Comparison of ENCODE assay signal across 8 mouse cellular contexts in the genomic region with DNA sequence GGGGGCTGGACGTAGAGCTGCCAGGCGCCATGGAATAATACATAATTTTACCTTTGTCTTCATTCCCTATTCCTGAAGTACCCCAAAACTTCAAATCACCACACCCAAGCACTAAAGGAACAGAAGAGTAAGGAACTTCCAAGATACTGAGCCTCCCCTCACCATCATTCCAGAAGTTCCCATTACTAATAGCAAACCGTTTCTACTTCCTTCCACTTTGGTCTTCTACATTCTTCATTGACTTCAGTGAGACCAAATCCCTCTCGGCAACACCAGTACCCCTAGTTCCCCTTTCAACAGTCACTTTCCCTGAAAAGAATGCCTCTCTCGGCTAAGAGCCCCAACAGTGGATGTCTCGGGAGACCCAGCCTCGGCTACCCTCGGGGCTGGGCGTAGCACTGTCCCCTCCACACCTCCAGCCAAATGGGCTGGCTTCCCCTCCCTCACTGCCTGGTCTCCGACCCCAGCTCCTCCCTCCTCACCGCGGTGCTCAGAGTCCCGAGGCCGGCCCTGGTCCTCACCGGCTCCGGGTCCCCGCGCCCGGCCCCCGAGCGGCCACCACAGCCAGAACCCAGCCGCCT. TPM values are rescaled to one million over a fixed set of nuclear protein-coding genes. Genes with fewer than 3 reads are reported as not detected.
DNase-seq lines count a peak whose midpoint lies in the region; ATAC-seq and TF ChIP-seq lines count a peak whose summit lies in the region.

No protein-coding gene starts in this region.

- ATAC-seq in forebrain, postnatal 0 days, result no peak

- H3K36me3 ChIP-seq in heart, embryonic 10.5 days, result peaks cover 30% of the 10 kb centered on the region
- peaks cover 26% of the 10 kb centered on the region for H3K36me3 ChIP-seq in ES-Bruce4 (ENCODE audit: control insufficient read depth, insufficient read depth, low read length, poor library complexity, severe bottlenecking)
- no peaks in the 10 kb centered on the region for H3K36me3 ChIP-seq in forebrain, postnatal 0 days (ENCODE audit: insufficient read depth)
- peaks cover 52% of the 10 kb centered on the region for H3K36me3 ChIP-seq in megakaryocyte, embryonic 14.5 days (replicated peaks; ENCODE audit: low read length)

- no peak for TF ChIP-seq CTCF in ES-Bruce4 (IDR thresholded peaks at IDR 0.05; ENCODE audit: low read depth, low read length)
- TF ChIP-seq CTCF in forebrain, postnatal 0 days (IDR thresholded peaks at IDR 0.05; ENCODE audit: low read depth), result no peak

- H3K27me3 ChIP-seq in heart, embryonic 10.5 days (ENCODE audit: insufficient read depth, poor library complexity, severe bottlenecking), result no peaks in the 10 kb centered on the region
- no peaks in the 10 kb centered on the region for H3K27me3 ChIP-seq in ES-Bruce4 (ENCODE audit: control insufficient read depth, insufficient read depth, low read length, poor library complexity, severe bottlenecking)
- no peaks in the 10 kb centered on the region for H3K27me3 ChIP-seq in forebrain, postnatal 0 days (ENCODE audit: insufficient read depth, low read length)
- H3K27me3 ChIP-seq in megakaryocyte, embryonic 14.5 days (replicated peaks), result no peaks in the 10 kb centered on the region

- peak overlapping the region; percentile 89 for H3K4me3 ChIP-seq in heart, embryonic 10.5 days
- H3K4me3 ChIP-seq in ES-Bruce4 (ENCODE audit: low read depth, low read length), result peak overlapping the region; percentile 90
- peak overlapping the region; percentile 95 for H3K4me3 ChIP-seq in forebrain, postnatal 0 days (ENCODE audit: low read depth, low read length)
- peak overlapping the region; percentile 91 for H3K4me3 ChIP-seq in megakaryocyte, embryonic 14.5 days (replicated peaks)

- no peaks in the 10 kb centered on the region for H3K9me3 ChIP-seq in heart, embryonic 10.5 days
- no peaks in the 10 kb centered on the region for H3K9me3 ChIP-seq in ES-Bruce4 (replicated peaks; ENCODE audit: control insufficient read depth, insufficient read depth, low read length, poor library complexity, severe bottlenecking)
- no peaks in the 10 kb centered on the region for H3K9me3 ChIP-seq in forebrain, postnatal 0 days (ENCODE audit: low read length)
- no peaks in the 10 kb centered on the region for H3K9me3 ChIP-seq in megakaryocyte, embryonic 14.5 days

- H3K4me2 ChIP-seq in forebrain, postnatal 0 days (ENCODE audit: low read depth), result peak overlapping the region; percentile 79

- TF ChIP-seq POLR2A in ES-Bruce4 (IDR thresholded peaks at IDR 0.05; ENCODE audit: insufficient read depth, low read length), result no peak

- no peak for DNase-seq in heart, embryonic 10.5 days (ENCODE audit: low spot score)
- DNase-seq in heart, postnatal 14 days, result no peak
- DNase-seq in forebrain, postnatal 0 days, result no peak
- no peak for DNase-seq in cerebellum, adult 11 months
- DNase-seq in adrenal gland, adult 2 months, result no peak
- DNase-seq in thymus, adult 18-20 months, result no peak

- 1% methylated on average over 22 of the region's 22 CpGs for WGBS in heart, embryonic 10.5 days
- WGBS in forebrain, postnatal 0 days, result 2% methylated on average over 22 of the region's 22 CpGs

- intact Hi-C loops in heart, postnatal 14 days (cut with DNase I), result no loop called here

- H3K4me1 ChIP-seq in heart, embryonic 10.5 days, result peaks cover 25% of the 10 kb centered on the region
- H3K4me1 ChIP-seq in ES-Bruce4 (ENCODE audit: control insufficient read depth, insufficient read depth, low read length), result peaks cover 3% of the 10 kb centered on the region
- H3K4me1 ChIP-seq in forebrain, postnatal 0 days (ENCODE audit: insufficient read depth), result no peaks in the 10 kb centered on the region
- peaks cover 64% of the 10 kb centered on the region for H3K4me1 ChIP-seq in megakaryocyte, embryonic 14.5 days

- peak overlapping the region; percentile 90 for H3K9ac ChIP-seq in ES-Bruce4 (ENCODE audit: low read depth, poor library complexity, severe bottlenecking)
- peak overlapping the region; percentile 94 for H3K9ac ChIP-seq in forebrain, postnatal 0 days

- TF ChIP-seq EP300 in ES-Bruce4 (IDR thresholded peaks at IDR 0.05; ENCODE audit: insufficient read depth, low read depth, low read length), result no peak

- peak overlapping the region; percentile 97 for H3K27ac ChIP-seq in heart, embryonic 10.5 days
- H3K27ac ChIP-seq in ES-Bruce4 (ENCODE audit: insufficient read depth, low read length), result peak overlapping the region; percentile 23
- H3K27ac ChIP-seq in forebrain, postnatal 0 days (ENCODE audit: low read depth, low read length), result peak overlapping the region; percentile 94

RNA-seq across cellular contexts. Expression of a gene that starts 0.6 kb away (rescaled TPM):
- polyA plus RNA-seq in heart, embryonic 10.5 days (2016; fragmentation: Nextera tagmentation; extraction: Ambion mirVana), result 66.2 and 69.1 TPM in 2 replicates
- total RNA-seq in heart, postnatal 14 days (2021), result 10 to 100 TPM; 66.5 to 71.8 TPM
- polyA plus RNA-seq in ES-Bruce4 (2011; ENCODE audit: insufficient read depth, insufficient read length, low read depth, missing spikeins), result 79.0 and 83.6 TPM in 2 replicates
- 133 TPM in 2 replicates for total RNA-seq in forebrain, postnatal 0 days (2014; rRNA removed)
- 104 and 118 TPM in 2 replicates for polyA plus RNA-seq in forebrain, postnatal 0 days (2015; fragmentation: Nextera tagmentation; extraction: Ambion mirVana)
- 3.1 and 11.0 TPM in 2 replicates for polyA plus RNA-seq in megakaryocyte, embryonic 14.5 days (2012; ENCODE audit: insufficient read depth, low replicate concordance)
- total RNA-seq in adrenal gland, adult 2 months (2021), result 100 to 1,000 TPM; 112 to 127 TPM
- 46.5 and 69.5 TPM in 2 replicates for polyA plus RNA-seq in adrenal gland, adult 2 months (2012; rRNA removed)

RNA-seq across cellular contexts. Expression of a gene that starts 8.5 kb away (rescaled TPM):
- polyA plus RNA-seq in heart, embryonic 10.5 days (2016; fragmentation: Nextera tagmentation; extraction: Ambion mirVana), result 0.75 and 0.89 TPM in 2 replicates
- under 1 TPM; 0.66 to 0.93 TPM for total RNA-seq in heart, postnatal 14 days (2021)
- 3.0 TPM in 2 replicates for polyA plus RNA-seq in ES-Bruce4 (2011; ENCODE audit: insufficient read depth, insufficient read length, low read depth, missing spikeins)
- 0.85 and 1.2 TPM in 2 replicates for total RNA-seq in forebrain, postnatal 0 days (2014; rRNA removed)
- polyA plus RNA-seq in forebrain, postnatal 0 days (2015; fragmentation: Nextera tagmentation; extraction: Ambion mirVana), result 0.67 and 0.86 TPM in 2 replicates
- 0.20 TPM in 1 of 2 replicates, not detected in the other for polyA plus RNA-seq in megakaryocyte, embryonic 14.5 days (2012; ENCODE audit: insufficient read depth, low replicate concordance)
- 1 to 10 TPM in 1 of 2 experiments, under 1 TPM in 1; 0.86 to 1.0 TPM for total RNA-seq in adrenal gland, adult 2 months (2021)
- polyA plus RNA-seq in adrenal gland, adult 2 months (2012; rRNA removed), result 0.30 and 0.76 TPM in 2 replicates

RNA-seq across cellular contexts. Expression of a gene that starts 9.3 kb away (rescaled TPM):
- polyA plus RNA-seq in heart, embryonic 10.5 days (2016; fragmentation: Nextera tagmentation; extraction: Ambion mirVana), result 106 and 110 TPM in 2 replicates
- 10 to 100 TPM; 18.9 to 19.9 TPM for total RNA-seq in heart, postnatal 14 days (2021)
- polyA plus RNA-seq in ES-Bruce4 (2011; ENCODE audit: insufficient read depth, insufficient read length, low read depth, missing spikeins), result 81.4 and 82.7 TPM in 2 replicates
- 8.5 and 10.0 TPM in 2 replicates for total RNA-seq in forebrain, postnatal 0 days (2014; rRNA removed)
- 9.9 and 10.3 TPM in 2 replicates for polyA plus RNA-seq in forebrain, postnatal 0 days (2015; fragmentation: Nextera tagmentation; extraction: Ambion mirVana)
- 3.6 and 5.7 TPM in 2 replicates for polyA plus RNA-seq in megakaryocyte, embryonic 14.5 days (2012; ENCODE audit: insufficient read depth, low replicate concordance)
- 10 to 100 TPM; 12.6 to 16.2 TPM for total RNA-seq in adrenal gland, adult 2 months (2021)
- 10.5 and 10.7 TPM in 2 replicates for polyA plus RNA-seq in adrenal gland, adult 2 months (2012; rRNA removed)

RNA-seq across cellular contexts. Expression of a gene that starts 21.6 kb away (rescaled TPM):
- 11.8 and 15.7 TPM in 2 replicates for polyA plus RNA-seq in heart, embryonic 10.5 days (2016; fragmentation: Nextera tagmentation; extraction: Ambion mirVana)
- total RNA-seq in heart, postnatal 14 days (2021), result 10 to 100 TPM; 17.3 to 17.4 TPM
- polyA plus RNA-seq in ES-Bruce4 (2011; ENCODE audit: insufficient read depth, insufficient read length, low read depth, missing spikeins), result 14.3 and 14.4 TPM in 2 replicates
- 10.6 and 12.6 TPM in 2 replicates for total RNA-seq in forebrain, postnatal 0 days (2014; rRNA removed)
- 8.4 and 10.1 TPM in 2 replicates for polyA plus RNA-seq in forebrain, postnatal 0 days (2015; fragmentation: Nextera tagmentation; extraction: Ambion mirVana)
- polyA plus RNA-seq in megakaryocyte, embryonic 14.5 days (2012; ENCODE audit: insufficient read depth, low replicate concordance), result 0.36 TPM in 1 of 2 replicates, not detected in the other
- 10 to 100 TPM; 29.2 to 32.7 TPM for total RNA-seq in adrenal gland, adult 2 months (2021)
- polyA plus RNA-seq in adrenal gland, adult 2 months (2012; rRNA removed), result 10.2 and 10.8 TPM in 2 replicates

RNA-seq across cellular contexts. Expression of a gene that starts 49.2 kb away (rescaled TPM):
- polyA plus RNA-seq in heart, embryonic 10.5 days (2016; fragmentation: Nextera tagmentation; extraction: Ambion mirVana), result 3.9 and 4.4 TPM in 2 replicates
- 10 to 100 TPM; 12.4 to 15.7 TPM for total RNA-seq in heart, postnatal 14 days (2021)
- polyA plus RNA-seq in ES-Bruce4 (2011; ENCODE audit: insufficient read depth, insufficient read length, low read depth, missing spikeins), result 44.7 and 46.7 TPM in 2 replicates
- 5.6 and 7.2 TPM in 2 replicates for total RNA-seq in forebrain, postnatal 0 days (2014; rRNA removed)
- 4.3 and 4.8 TPM in 2 replicates for polyA plus RNA-seq in forebrain, postnatal 0 days (2015; fragmentation: Nextera tagmentation; extraction: Ambion mirVana)
- polyA plus RNA-seq in megakaryocyte, embryonic 14.5 days (2012; ENCODE audit: insufficient read depth, low replicate concordance), result 2.8 and 4.7 TPM in 2 replicates
- 10 to 100 TPM; 11.4 to 26.1 TPM for total RNA-seq in adrenal gland, adult 2 months (2021)
- polyA plus RNA-seq in adrenal gland, adult 2 months (2012; rRNA removed), result 10.5 and 11.0 TPM in 2 replicates

Comparison
In these comparisons a context has a peak if more than half of its experiments do, and no peak if none do; other contexts are left out.
1. H3K27ac ChIP-seq: peak in every context shown above with its lines; median percentile 97 in heart, embryonic 10.5 days; 94 in forebrain, postnatal 0 days; 23 in ES-Bruce4.